Mouse (Mus musculus) cerebellum, postnatal 10 days (tissue): ENCODE results near the gene Meis1.

Experiments used
- DNase-seq, 2 experiments: peaks; one replicate each; pipeline ENCODE4 v3.0.0; 2021; ENCODE audit warnings: mixed read lengths in 2 of 2

Meis1 gene

DNA sequence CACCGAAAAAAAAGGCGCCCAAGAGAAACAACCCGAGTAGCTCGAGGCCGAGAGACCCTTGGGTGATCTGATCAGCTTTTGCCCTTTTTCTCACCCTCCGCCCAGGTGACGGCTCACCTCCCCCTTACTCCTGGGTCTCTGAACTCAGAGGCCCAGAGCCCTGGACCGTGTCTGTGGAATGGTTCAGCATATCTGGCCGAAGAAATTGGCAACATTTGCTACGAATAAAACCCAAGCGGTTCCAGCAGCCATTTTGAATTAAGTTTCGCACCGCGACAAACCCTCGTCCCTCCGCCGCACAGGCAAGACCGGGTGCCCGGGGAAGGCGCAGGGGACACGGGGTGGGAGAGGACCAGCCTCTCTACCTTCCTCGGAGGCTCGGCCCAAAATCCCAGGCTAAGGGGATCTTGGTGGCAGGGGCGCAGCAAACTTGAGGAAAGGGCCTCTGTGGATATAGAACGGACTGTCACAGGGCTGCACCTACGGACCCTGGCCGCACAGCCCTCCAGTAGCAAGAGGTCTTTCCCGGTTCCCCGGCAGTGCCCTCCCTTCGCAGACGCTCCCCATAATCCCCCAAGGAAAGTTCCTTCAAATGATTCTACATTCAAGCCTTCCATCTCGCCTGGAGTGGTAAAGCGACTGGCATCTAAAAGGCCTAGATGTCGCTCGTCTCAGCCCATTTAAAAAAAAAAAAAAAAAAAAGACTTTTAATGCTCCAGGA is 4.2 kb downstream of the Meis1 start:
- DNase-seq: peak; percentile 55 to 73

DNA sequence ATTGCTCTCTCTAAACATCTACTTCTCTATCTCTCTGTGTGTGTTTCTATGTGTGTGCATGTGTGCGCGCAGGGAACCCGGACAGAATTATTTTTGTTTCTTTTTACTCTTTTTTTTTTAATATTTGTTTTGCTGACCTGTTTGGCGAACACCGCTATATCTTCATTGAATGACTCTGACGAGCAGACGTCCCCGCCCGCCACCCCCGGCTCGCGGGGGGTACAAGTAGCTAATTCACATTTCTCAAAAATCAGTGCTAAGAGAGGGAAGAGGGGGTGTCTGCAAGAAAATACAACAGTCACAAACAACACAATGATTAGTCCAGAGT is 4.7 kb downstream of the Meis1 start:
- peak in 1 of 2 experiments; percentile 45 for DNase-seq

DNA sequence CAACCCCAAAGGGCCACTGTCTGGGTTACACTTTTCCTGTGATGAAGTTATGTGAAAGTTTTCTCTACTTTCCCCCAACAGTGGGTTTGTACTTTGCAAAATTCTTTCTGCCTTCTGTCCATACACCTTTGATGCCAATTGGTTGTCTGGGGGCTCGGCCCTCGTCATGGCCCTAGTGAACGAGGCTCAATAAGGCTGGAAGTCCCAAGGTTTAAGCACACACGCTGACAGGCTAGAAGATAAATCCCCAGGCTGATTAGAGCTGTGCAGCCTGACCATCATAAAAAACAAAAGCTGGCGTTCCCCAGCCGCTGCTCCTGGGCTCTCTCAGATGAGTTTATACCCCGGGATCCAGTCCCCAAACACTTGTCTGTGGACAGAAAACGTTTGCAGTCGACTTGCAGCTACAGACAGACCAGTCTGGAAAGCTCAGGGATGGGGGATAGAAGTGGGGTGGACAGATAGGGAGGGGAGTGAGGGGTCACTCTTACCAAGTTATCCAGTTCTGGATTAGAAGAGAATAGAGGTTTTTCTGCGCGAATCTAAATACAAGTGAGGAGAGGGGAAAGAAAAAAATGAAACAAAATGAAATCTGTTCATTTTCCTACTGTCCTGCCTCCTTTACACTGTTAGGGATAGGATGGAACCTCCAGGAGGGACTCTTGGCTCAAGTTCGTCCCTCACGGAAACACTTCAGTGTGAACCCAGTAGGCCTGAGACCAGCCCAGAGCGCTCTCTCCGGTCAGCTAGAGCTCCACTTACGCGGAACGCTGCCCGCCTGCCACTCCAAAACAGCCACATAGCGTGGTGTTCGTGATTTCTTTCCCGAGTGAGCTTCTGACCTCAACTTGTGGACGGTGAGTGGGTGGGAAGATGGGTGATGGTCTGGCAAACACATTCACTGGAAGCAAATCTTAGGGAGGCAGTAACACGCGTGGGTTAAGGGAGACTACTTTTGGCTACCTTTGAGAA is 5.4 kb downstream of the Meis1 start:
- DNase-seq: peak; percentile 64 to 76

DNA sequence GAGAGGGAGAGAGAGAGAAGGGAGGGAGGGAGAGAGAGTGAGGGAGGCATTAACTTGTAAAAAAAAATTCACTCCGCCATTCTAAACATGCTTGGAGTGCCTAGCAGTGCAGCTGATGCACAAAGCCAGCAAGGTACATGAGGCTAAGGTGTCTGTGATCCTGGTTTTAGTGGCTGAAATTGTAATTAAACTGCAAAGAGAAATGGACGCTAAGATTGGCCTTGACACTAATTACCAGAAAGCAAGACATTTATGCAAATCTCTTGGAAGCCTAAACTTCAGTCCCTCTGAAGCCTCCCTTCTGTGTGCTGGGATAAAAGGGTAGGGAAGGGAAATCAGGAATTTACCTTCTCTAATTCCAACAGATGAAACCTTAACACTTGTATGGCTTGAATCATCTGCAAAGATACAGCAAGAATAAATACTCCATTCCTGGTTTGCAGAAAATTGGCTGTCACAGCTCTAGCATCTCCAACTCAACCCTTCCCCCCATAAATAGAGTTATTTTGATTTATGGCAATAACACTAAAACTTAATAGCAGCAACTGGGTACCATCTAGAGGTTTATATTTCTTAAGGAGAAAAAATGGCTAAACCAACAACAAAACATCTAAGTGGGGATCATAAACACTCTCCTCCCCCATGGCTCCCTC is 6.2 kb downstream of the Meis1 start:
- DNase-seq: peak in 1 of 2 experiments; percentile 33

DNA sequence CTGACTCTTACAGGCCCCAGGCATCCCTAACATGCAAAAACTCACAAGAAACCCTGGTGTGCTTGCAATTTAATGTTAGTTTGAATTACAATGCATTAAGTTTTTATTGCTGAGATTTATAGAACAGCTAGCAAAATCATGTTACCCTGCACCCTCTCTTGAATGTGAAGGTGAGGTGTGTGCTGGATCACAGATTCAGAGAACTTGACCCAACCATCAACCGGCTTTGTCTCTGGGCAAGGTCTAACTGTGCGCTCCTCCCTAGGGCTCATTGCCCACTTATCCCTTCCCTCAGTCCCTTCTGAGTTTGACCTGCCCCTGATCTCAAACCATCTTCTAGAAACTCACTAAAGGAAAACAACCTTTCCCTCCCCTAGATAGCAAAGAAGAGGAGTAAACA is 6.8 kb downstream of the Meis1 start:
- peak; percentile 52 to 55 for DNase-seq

DNA sequence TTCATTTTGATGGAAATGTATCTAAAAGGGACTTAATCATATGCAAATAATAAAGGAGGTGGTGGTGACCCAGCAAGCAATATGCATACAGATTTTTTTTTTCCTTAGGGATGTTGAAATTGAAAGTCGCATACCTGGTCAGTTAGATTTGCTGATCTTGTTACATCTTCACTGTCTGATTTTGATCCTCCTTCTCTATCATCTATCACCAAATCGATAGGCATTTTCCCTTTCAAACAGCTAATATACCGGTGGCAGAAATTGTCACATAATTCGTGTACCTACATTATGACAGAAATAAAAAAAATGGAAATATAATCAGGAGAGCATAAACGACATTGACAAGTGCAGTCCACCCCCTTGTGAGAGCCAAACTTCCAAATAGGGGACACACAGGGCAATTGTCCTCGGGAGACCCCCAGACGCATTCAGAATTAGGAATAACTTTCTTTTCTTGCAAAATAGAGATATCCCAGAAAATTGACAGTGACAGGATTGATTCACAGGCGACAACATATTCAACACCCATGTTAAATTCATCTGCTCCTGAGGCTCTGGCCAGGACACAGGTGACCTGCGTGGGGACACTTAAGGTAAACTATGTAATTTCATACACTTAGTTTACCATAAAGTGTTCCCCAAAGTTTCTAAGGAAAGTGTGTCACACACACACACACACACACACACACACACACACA is 7.5 kb downstream of the Meis1 start:
- DNase-seq: peak in 1 of 2 experiments; percentile 45

DNA sequence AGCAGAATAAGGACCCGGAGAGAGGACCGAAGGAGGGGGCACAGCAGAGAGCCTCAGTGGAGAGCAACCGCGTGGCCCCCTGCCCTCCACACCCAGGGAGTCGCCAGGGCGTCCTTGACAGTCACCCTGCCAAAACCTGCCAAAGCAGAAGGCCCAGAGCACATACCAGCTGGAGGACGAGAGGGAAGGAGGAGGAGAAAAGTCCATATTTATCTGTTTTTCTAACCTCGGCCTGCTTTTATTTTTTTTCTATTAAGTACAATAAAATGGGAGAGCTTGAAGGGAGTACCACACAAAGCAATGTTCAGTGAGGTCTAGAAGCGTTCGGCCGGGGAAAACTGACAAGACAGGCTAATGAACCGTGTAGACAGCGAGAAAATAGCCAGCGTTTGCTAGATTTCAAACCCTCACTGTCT is 8.4 kb downstream of the Meis1 start:
- peak; percentile 73 to 77 for DNase-seq

DNA sequence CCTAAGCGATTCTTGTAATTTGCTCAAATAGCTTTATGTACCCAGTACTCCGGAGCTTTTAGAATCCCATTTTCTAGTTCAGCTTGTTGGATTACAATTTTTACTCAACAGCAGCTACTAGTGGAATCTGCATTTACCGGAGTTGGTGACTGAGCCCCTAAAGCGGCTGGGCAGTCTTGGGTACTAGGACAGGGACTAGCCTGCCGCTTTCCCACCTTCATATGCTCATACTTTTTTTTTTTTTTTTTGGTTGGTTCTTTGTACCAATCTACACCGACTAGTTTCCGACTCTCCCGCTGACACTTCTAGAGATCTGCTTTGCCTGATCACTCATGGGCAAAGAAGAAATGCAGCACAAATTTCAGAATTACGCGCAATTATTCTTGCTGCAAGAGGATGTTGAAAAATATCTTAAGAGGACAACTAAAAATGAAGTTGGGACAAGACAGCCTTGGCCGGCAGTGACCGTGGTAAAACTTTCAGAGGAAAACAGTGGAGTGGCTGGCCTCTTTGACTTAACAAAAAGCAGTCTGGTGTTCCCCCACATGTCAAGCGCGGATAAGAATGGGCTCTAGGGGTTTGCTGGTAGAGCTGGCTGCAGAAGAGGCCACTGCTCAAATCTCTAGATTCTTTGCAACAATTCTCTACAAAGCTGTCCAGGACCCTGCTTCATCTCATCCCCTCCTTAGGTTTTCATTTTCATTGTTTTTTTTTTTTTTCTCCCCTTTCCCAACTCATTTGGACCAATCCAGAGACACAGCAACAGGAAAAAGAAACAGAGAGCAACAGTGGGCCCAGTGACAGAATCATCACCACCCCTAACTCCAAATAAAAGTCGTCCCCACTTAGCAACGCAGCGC is 9.0 kb downstream of the Meis1 start:
- DNase-seq: peak; percentile 42 to 57

DNA sequence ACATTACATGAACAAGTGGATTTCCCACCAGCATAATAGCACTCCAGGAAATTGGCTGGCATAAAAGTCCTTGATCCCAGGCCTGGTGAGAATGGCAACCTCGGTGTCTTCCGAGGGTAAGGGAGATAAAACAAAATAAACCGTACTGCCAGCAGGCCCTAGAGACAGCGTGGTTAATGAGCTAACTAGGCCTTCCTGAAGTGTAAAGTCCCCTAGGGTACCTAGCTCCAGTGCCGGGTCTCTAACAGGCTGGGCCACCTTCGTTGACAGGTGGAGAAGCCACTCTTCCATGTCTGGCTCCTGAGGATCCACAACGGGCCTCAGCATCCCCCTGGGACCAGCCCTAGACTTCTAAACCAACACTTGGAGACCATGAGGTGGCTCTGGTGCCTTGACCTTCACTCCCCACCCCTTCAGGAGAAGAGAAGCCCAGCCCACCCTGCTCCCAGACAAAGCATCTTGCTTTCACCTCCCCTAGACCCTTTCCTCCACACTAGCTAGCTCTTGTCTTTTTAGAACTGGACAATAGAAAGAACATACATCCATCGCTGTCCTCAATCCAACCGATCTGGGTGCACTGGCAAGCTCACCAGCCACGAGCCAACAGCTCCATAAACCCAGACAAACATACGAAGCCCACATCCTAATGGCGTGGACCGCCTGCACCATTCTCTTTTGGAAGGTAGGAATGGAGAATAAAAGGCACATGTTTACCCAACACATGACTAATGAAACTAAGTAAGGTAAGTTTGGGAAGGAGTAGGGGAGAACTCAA is 10.0 kb downstream of the Meis1 start:
- DNase-seq: peak; percentile 64 to 67

DNA sequence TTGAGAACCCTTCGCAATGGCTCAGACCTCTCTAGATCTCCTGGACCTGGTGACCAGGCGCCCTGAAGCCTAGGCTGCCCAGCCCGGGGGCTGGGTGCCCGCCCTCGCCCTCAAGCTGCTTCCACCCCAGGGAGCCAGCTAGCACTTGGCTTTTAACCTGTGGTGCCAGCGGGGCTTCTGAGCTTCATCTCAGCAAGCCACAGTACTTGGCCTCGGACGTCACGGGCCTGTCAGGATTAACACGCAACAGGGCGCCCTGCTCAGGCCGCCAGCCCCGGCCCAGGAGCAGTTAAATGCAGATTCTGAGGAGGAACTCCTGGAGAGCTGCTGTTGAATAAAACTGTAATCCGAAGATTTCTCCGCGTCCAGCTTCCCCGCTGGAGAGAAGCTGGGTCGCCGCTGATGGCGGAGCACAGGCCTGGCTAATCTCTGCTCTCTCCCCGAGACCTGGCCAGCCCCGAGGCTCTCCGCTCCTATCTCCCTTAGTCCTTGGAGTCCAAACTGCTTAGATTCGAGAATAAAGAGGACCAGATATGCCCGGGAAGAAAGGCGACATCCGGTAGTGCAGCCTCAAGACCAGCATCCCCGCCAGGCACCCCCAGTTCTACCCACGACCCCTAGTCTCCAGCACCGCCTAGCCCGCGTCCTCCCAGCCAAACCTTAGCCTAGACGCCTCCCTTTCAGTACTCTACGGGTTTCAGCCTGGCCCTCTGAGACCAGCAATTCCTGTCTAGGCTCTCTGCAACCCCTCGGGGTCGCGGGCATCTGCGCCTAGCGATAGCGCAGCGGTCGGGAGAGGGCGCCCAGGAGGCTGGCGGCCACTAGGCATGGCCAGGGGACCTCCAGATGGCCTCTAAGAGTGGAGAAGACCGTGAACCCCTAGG is 11.0 kb downstream of the Meis1 start:
- peak; percentile 79 to 82 for DNase-seq

DNA sequence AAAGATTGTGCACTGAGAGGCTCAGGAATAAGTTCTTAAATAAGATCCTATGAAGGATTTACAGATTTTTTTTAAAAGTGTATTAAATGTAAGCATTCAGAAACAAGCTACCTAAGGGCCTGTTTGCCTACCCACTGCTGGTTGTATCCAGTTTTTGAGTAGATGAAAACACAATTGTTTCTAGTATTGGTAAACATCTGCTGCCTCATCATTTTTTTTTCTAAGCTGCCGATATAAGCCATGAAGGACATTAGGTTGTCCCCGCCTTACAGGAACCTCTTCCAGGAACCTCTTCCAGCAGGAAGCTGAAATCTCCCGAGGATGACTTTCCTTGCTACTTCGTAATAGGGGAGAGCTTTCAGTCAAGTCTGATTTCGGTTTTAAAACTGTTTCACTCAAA is 11.7 kb downstream of the Meis1 start:
- DNase-seq: no peak

DNA sequence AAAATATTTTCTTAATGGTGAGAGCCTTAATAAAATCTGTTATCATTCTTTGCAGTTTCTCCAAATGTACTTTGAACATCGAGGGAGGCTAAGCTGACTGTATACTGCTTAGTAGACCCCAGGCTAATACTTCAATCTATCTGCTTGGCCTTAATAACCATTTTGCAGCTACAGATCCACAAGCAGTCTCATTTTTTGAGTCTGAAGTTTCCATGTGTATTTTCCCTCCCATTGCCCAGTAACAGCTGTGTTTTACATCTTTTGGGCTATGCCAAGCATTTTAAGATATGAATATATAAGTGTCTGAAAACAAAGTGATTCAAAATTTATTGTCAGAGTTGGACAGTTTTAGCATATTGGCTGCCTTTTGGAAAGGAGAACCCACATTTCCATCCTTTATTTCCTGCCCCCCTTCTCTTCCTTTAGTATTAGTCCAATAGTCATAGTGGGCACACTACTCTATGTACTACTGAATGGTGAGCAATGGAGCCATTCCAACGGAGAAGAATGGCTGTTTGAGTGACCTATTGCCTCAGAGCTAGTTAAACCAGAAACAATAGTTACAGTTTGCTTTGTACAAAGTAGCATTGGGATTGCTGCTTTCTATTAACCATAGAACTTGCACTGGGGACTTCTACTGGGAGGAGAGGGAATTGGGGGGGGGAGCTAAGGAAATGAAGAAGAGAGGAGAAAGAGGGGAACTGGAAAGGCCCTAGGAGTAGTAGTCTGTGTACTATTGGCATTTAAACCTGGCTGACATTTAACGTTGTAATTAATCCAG is 12.7 kb downstream of the Meis1 start:
- no peak for DNase-seq

DNA sequence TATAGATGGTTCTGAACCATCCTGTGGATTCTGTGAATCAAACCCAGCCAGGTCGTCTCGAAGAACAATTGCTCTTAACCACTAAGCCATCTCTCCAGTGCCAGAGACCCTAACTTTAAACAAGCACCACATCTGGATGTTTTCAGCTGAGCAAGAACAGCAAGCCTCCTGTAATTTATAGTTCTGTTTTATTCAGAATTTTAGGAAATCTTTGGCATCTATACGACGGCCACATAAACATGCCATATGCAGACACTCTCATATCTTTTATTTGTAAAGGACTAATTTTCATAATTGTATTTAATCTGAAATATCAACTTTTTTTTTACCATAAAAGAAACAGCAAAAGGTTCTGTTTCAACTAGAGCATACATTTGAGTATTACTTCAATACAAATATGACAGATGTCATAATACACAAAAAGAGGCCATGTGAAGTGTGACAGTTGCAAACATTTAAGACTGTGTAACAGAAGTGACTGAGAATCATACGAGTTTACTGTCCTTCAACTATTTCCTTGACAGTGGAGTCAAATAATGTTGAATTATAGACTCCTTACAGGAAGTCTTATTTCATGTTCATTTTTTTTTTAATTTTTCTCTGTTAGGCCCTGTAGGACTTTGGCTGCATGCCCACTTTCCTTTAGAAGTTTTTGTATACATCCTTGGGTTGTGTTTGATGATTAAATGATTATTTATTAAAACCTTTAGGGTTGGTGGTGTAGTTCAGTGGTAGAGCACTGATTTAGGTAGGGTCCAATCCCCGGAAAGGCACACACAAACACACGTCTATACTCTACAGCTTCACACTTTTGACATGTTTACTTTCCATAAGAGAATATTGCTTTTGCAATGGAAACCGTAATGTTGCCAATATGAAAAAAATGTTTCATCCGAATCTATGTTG is 13.5 kb downstream of the Meis1 start:
- no peak for DNase-seq

DNA sequence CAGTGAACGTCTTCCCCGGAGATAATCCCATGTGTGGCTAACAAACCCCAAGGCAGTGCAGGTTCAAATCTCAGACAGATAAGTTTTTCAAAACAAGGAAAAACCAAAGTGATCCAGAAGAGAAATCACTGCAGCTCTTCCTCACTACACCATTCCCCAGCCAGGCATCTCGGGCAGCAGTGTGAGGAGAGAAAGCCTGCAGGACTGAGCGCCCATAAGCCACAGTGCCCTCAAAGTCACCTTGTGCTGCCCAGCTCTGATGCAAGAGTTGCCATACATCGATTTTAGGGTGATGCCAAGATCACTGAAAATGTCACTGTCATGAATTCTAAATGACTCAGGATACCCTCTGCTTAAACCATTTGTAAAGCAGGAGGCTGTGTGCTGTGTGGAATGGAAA is 15.7 kb downstream of the Meis1 start:
- DNase-seq: no peak

DNA sequence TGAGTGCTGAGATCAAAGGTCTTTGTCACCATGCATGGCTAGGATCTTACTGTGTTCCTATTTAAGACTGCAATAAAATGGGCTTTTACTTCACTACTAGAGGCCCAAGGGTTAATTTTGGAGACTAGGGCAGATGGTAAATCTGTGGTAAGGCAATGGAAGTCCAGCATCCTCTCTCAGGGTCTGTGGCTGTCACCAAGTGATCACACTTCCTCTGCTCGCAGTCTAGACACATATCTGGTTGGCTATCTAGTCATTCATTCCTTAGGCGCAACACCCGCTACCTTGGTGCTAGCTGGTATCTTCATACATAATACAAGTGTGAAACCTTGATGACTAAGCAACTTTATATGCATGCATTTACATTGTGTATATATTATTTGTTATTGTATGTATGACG is 22.0 kb downstream of the Meis1 start:
- no peak for DNase-seq

DNA sequence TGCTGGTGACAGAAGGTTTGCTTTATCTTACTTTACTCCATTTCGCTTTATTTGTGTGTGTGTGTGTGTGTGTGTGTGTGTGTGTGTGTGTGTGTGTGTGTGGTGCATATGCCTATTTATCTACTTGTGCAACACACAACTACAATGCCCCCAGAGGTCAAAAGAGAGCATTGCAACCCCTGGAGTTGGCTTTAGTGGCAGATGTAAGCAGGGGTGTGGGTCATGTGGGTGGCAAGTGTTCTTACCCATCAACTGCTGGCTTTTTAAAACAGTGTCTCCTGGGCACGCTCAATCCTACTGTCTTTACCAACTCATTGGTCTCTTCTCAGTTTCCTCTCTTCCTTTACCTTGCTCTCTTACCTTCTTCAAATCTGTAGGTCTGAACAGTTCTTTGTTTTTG is 22.5 kb downstream of the Meis1 start:
- DNase-seq: peak in 1 of 2 experiments; percentile 53

DNA sequence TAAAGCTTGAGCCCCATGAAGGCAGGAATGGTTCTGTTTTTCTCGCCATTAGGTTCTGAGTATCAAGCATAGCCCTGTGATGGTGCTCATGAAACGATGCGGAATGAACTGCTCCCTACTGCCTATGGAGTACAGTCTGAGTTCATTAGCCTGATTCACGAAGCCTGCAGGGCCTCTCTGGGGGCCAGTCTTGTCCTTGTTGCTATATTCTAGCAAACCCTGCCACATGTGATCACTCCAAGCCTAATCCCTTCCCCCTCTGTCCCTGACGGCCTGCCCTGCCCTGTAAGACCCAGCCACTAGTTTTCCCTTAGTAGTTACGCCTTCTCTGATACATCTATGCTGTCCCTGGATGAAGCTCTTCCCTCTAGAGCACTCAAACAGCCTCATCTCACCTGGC is 26.0 kb downstream of the Meis1 start:
- no peak for DNase-seq

DNA sequence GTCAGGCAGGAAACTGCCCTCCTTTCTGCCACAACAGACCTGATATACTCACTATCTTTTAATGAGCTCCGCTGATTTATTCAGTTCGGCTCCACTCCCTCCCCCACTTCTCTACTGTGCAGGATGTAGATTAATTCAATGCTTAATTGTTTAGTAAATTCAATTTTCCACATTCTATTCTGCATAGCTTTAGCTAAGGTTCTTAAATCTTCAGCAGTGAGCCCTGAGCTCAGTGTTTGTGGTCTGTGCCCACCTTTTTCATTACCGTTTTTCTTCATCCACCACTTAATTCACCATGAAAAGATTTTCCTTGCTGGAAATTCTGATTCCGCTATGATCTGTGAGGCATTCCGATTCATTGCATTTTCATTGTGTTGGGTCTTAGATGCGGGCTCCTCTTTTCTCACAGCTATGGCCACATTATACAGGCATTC is 28.5 kb downstream of the Meis1 start:
- no peak for DNase-seq
